Mouse (Mus musculus): Measurements from ENCODE around the gene Fam208b. TPM values are rescaled to one million over a fixed set of nuclear protein-coding genes. Genes with fewer than 3 reads are reported as not detected.

Fam208b gene
- 10 to 100 TPM; 25.0 to 35.6 (median 28.9) TPM for total RNA-seq (2022)

- peak; percentile 98 for DNase-seq (ENCODE audit: low spot score in 2 of 2)
Measured at GRCm38 (mm10) chr13:3610795-3611438, at the start of gene Fam208b. TSS of gene Fam208b (minus strand) at chr13:3611108.

- no peak for DNase-seq (ENCODE audit: low spot score in 2 of 2)
Measured at GRCm38 (mm10) chr13:3659163-3660160, 48.6 kb upstream of the Fam208b start.

- no peak for DNase-seq (ENCODE audit: low spot score in 2 of 2)
Measured at GRCm38 (mm10) chr13:3654432-3654831, 43.5 kb upstream of the Fam208b start.

- no peak for DNase-seq (ENCODE audit: low spot score in 2 of 2)
Measured at GRCm38 (mm10) chr13:3650569-3650968, 39.7 kb upstream of the Fam208b start.

GRCm38 (mm10) chr13:3646566-3646965 is 35.7 kb upstream of the Fam208b start:
- no peak for DNase-seq (ENCODE audit: low spot score in 2 of 2)

GRCm38 (mm10) chr13:3645919-3646318 is 35.0 kb upstream of the Fam208b start:
- DNase-seq (ENCODE audit: low spot score in 2 of 2), result no peak

- DNase-seq (ENCODE audit: low spot score in 2 of 2), result no peak
Measured at GRCm38 (mm10) chr13:3644871-3645270, 34.0 kb upstream of the Fam208b start.

GRCm38 (mm10) chr13:3642538-3642937 is 31.6 kb upstream of the Fam208b start:
- DNase-seq (ENCODE audit: low spot score in 2 of 2), result no peak

GRCm38 (mm10) chr13:3642049-3642448 is 31.1 kb upstream of the Fam208b start:
- no peak for DNase-seq (ENCODE audit: low spot score in 2 of 2)

- no peak for DNase-seq (ENCODE audit: low spot score in 2 of 2)
Measured at GRCm38 (mm10) chr13:3636797-3637196, 25.9 kb upstream of the Fam208b start.

GRCm38 (mm10) chr13:3635076-3635475 is 24.2 kb upstream of the Fam208b start:
- DNase-seq (ENCODE audit: low spot score in 2 of 2), result no peak

GRCm38 (mm10) chr13:3633895-3634811 is 23.2 kb upstream of the Fam208b start, which contains the start of gene Asb13:
TSS of gene Asb13 (plus strand) at chr13:3634032.
- peak; percentile 67 to 83 for DNase-seq (ENCODE audit: low spot score in 2 of 2)

GRCm38 (mm10) chr13:3633131-3633530 is 22.2 kb upstream of the Fam208b start:
- DNase-seq (ENCODE audit: low spot score in 2 of 2), result no peak

- DNase-seq (ENCODE audit: low spot score in 2 of 2), result no peak
Measured at GRCm38 (mm10) chr13:3632551-3632950, 21.6 kb upstream of the Fam208b start.

- DNase-seq (ENCODE audit: low spot score in 2 of 2), result no peak
Measured at GRCm38 (mm10) chr13:3628102-3628501, 17.2 kb upstream of the Fam208b start.

GRCm38 (mm10) chr13:3627139-3627538 is 16.2 kb upstream of the Fam208b start:
- no peak for DNase-seq (ENCODE audit: low spot score in 2 of 2)

- peak; percentile 13 to 27 for DNase-seq (ENCODE audit: low spot score in 2 of 2)
Measured at GRCm38 (mm10) chr13:3610118-3610794, 652 bp downstream of the Fam208b start.

GRCm38 (mm10) chr13:3609780-3610117 is 1.2 kb downstream of the Fam208b start:
- no peak for DNase-seq (ENCODE audit: low spot score in 2 of 2)

- no peak for DNase-seq (ENCODE audit: low spot score in 2 of 2)
Measured at GRCm38 (mm10) chr13:3596232-3596631, 14.7 kb downstream of the Fam208b start.

GRCm38 (mm10) chr13:3594311-3594710 is 16.6 kb downstream of the Fam208b start:
- DNase-seq (ENCODE audit: low spot score in 2 of 2), result no peak

- no peak for DNase-seq (ENCODE audit: low spot score in 2 of 2)
Measured at GRCm38 (mm10) chr13:3590789-3591188, 20.1 kb downstream of the Fam208b start.

Data from layer of hippocampus, adult 8-10 months (tissue).